Mouse (Mus musculus): Measurements from ENCODE around the gene Map1lc3a. TPM values are rescaled to one million over a fixed set of nuclear protein-coding genes. Genes with fewer than 3 reads are reported as not detected.

The Map1lc3a gene
- polyA plus RNA-seq (2014; fragmentation: Illumina TruSeq; extraction: RNeasy Lipid Tissue Mini Kit (QIAGEN cat#74804); ENCODE audit: low read depth, low replicate concordance): 0.60 TPM

GRCm38 (mm10) chr2:155276195-155276594 is at the start of gene Map1lc3a:
Map1lc3a (plus strand) TSS chr2:155276297.

GRCm38 (mm10) chr2:155236362-155236992 is 39.6 kb upstream of the Map1lc3a start, which contains the start of gene Dynlrb1:
Dynlrb1 (plus strand) TSS chr2:155236533.

Other genes starting within 250 kb of the Map1lc3a start
- 50.9 TPM for gene Ahcy, start 201.8 kb upstream of the Map1lc3a start, polyA plus RNA-seq (2014; fragmentation: Illumina TruSeq; extraction: RNeasy Lipid Tissue Mini Kit (QIAGEN cat#74804); ENCODE audit: low read depth, low replicate concordance)
- 143 TPM for gene Itch, start 142.8 kb upstream of the Map1lc3a start, polyA plus RNA-seq (2014; fragmentation: Illumina TruSeq; extraction: RNeasy Lipid Tissue Mini Kit (QIAGEN cat#74804); ENCODE audit: low read depth, low replicate concordance)
- 217 TPM for gene Dynlrb1, start 39.8 kb upstream of the Map1lc3a start, polyA plus RNA-seq (2014; fragmentation: Illumina TruSeq; extraction: RNeasy Lipid Tissue Mini Kit (QIAGEN cat#74804); ENCODE audit: low read depth, low replicate concordance)
- gene Pigu, start 81.1 kb downstream of the Map1lc3a start, polyA plus RNA-seq (2014; fragmentation: Illumina TruSeq; extraction: RNeasy Lipid Tissue Mini Kit (QIAGEN cat#74804); ENCODE audit: low read depth, low replicate concordance): 55.8 TPM
- gene Trp53inp2, start 104.8 kb downstream of the Map1lc3a start, polyA plus RNA-seq (2014; fragmentation: Illumina TruSeq; extraction: RNeasy Lipid Tissue Mini Kit (QIAGEN cat#74804); ENCODE audit: low read depth, low replicate concordance): 187 TPM
- gene Ncoa6, start 197.6 kb downstream of the Map1lc3a start, polyA plus RNA-seq (2014; fragmentation: Illumina TruSeq; extraction: RNeasy Lipid Tissue Mini Kit (QIAGEN cat#74804); ENCODE audit: low read depth, low replicate concordance): 74.3 TPM
- 77.9 TPM for gene Acss2, start 241.7 kb downstream of the Map1lc3a start, polyA plus RNA-seq (2014; fragmentation: Illumina TruSeq; extraction: RNeasy Lipid Tissue Mini Kit (QIAGEN cat#74804); ENCODE audit: low read depth, low replicate concordance)
- gene Ggt7, start 241.9 kb downstream of the Map1lc3a start, polyA plus RNA-seq (2014; fragmentation: Illumina TruSeq; extraction: RNeasy Lipid Tissue Mini Kit (QIAGEN cat#74804); ENCODE audit: low read depth, low replicate concordance): 0.16 TPM

Data from sigmoid colon, adult 10 weeks (tissue).